Mouse (Mus musculus) cerebellum, adult 18-20 months (tissue): Measurements from ENCODE around the gene Gba.

ENCODE experiments used
- DNase-seq, 2 experiments: peaks; one replicate each; pipeline ENCODE4 v3.0.0; 2021

Gene Gba

DNA sequence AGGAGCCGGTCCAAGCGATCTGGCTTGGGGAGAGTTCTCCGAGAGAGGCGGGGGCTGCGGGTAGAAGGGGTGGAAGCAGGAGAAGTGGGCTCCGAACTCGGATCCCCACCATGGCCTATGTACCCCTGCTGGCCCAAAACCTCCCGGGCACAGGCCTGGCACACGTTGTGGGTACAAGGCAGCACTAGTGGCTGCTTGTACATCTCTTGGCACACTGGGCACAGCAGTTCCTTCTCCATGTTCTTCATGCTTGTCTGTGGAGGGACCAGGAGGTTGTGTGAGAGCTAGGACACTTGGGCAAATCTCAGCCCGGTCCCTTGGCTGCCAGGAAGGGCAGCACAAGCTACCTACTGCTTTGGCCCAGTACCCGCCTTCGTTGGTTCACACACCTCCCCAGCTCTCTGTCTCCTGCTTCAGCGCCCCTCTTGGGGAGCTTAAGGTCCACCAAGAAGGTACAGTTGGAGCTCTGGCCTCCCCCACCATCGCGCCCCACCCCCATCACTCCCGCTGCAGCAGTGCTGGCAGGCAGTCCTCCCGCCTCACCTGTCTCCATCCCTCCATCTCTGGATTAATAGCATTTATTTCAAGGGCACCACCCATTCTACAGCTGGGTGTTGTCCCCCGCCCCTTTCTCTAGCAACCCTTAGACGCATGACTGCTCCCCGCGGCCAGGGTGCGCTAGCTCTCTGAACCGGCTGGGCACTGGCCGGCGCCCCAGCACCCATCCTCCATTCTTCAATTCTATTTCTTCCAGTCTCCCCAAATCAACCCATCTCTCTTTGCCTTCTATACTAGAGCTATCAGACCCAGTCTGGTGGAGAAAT is 41.6 kb downstream of the Gba start:
- peak; percentile 58 to 66 for DNase-seq

DNA sequence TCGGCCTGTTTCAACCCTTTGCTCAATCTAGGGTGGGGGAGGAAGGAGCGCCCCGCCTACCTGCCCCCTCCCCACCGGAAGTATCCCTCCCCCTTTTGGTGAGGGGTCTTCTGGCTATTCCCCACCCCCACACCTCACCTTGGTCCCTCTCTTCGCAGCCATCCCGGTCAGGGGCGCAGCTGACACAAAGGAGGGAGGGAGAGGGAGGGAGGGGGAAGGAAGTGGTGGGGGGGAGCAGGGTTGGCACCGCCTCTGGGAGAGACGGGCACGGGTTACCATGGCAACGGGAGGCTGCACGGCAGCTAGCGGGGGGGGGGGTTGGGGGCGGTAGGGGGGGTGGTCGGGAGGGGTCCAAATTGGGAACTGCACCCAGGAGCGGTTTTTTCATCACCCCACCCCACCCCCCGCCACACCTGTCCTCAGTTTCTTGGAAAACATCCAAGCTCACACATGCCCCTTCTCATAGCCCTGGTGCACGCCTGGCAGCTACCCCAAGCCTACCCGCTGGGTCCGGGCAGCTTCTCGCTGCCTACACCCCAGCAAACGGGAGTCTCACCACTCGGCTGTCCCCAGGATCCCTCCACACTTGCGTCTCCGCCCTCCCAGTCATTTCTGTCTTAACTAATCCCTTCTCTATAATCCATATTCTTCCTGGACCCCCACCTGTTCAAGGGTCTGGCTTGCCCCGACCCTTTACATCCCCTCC is 42.4 kb downstream of the Gba start:
- peak; percentile 76 to 78 for DNase-seq

- peak; percentile 74 to 77 for DNase-seq
Measured at GRCm38 (mm10) chr3:89245688-89246171, 43.0 kb downstream of the Gba start, which contains the start of gene Krtcap2. Gene Krtcap2 (plus strand): TSS chr3:89245966.

DNA sequence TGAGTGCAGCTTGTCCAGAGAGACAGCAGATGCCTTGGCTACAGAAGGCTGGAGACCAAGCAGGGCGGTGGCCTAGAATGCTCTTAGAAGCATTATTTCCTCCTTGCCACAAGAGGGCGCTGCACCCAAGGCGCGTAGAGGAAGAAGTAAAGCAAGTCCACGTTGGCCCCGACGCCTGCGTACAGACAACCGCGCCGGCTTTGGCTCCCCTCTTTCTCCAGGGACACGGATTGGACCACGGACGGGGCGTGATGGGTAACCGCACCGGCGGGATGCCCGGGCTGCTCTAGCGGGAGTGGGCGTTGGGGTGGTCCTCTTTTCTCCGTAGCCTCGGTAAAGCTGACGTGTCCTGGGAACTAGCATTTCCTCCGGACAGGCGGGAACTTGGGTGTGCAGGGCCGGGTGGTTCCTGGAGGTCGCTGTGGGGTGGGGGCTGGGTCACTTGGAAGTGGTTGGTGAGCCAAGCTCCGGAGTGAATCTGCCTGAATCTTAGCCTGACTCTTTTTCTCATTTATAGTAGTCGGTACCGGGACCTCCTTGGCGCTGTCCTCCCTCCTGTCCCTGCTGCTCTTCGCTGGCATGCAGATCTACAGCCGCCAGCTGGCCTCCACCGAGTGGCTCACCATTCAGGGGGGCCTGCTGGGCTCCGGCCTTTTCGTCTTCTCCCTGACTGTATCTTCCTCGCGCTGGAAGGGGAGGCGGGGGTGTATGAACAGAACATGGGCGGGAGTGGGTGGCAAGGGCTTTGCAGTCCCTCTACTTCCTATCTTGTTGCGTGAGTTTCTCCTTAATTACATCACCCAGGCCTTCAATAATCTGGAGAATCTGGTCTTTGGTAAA is 43.8 kb downstream of the Gba start, which contains the start of gene Trim46:
Gene Trim46, minus strand, starts transcription at position 49 of the 840 bp plus-strand sequence.
- peak; percentile 94 for DNase-seq

DNA sequence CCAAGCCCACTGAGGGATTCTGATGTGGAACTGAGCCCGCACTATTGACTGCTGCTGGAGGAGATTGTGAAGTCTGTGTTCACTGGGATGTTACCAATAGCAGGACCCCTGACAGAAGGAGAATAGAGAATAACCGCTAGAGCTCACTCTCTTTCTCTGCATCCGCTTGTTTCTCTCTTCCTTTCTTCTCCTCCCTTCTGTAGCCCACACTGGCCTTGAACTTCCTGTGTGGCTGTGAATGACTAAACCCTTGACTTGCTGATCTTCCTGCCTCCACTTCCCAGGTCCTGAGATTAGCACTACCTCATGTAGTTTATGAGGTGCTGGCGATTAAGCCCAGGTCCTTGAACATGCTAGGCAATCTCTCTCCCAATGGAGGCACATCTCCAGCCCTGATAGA is 44.7 kb downstream of the Gba start:
- peak in 1 of 2 experiments; percentile 9 for DNase-seq

GRCm38 (mm10) chr3:89250435-89251040 is 47.8 kb downstream of the Gba start:
- peak; percentile 74 to 77 for DNase-seq

DNA sequence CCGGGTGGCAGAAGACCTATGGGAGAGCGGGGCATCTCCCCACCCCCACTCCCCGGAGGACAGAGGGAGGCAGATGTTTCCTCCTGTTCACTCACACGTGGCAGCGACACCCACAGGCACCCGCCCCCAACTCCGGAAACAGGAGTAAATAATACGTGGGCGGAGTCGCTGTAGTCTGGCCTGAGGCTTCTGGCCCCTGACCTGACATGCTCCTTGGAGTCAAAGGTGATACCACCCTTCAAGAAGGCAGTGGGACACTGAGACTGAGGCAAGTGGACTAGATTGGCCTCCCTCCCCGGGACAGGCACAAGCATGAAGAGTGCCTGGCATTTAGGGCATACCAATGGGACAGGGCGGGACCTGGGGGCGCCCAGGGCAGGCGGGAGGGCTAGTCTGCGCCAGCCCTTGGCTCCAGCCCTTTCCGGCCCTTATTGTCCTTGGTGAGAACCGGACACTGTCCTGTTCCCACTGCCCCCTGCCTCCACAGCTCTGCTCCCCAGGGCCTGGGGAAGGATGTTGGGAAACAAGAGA is 48.7 kb downstream of the Gba start:
- no peak for DNase-seq

- no peak for DNase-seq
Measured at GRCm38 (mm10) chr3:89254994-89255393, 52.3 kb downstream of the Gba start.

GRCm38 (mm10) chr3:89256177-89256576 is 53.4 kb downstream of the Gba start:
- DNase-seq: no peak
